Mouse (Mus musculus): ENCODE results near the gene Gm49325.

Gm49325 gene

GRCm38 (mm10) chr10:77605908-77606826 lies at the start of gene Gm49325, which contains the start of gene Sumo3:
Gene Gm49325, plus strand, starts transcription at chr10:77606197.
Gene Sumo3, plus strand, starts transcription at chr10:77606097.
- peak; percentile 98 to 99 for DNase-seq (ENCODE audit: inconsistent age in 2 of 2, low spot score in 1 of 2)

- DNase-seq (ENCODE audit: inconsistent age in 2 of 2, low spot score in 1 of 2) = no peak
These were observed 49.4 kb upstream of the Gm49325 start for GRCm38 (mm10) chr10:77556631-77557030.

- DNase-seq (ENCODE audit: inconsistent age in 2 of 2, low spot score in 1 of 2) = peak in 1 of 2 experiments; percentile 47
These were observed 48.4 kb upstream of the Gm49325 start for GRCm38 (mm10) chr10:77557641-77558040.

- DNase-seq (ENCODE audit: inconsistent age in 2 of 2, low spot score in 1 of 2) = no peak
These were observed 45.9 kb upstream of the Gm49325 start for GRCm38 (mm10) chr10:77560090-77560489.

- no peak for DNase-seq (ENCODE audit: inconsistent age in 2 of 2, low spot score in 1 of 2)
These were observed 45.2 kb upstream of the Gm49325 start for GRCm38 (mm10) chr10:77560830-77561229.

GRCm38 (mm10) chr10:77561508-77561907 lies 44.5 kb upstream of the Gm49325 start:
- no peak for DNase-seq (ENCODE audit: inconsistent age in 2 of 2, low spot score in 1 of 2)

GRCm38 (mm10) chr10:77565005-77565404 lies 41.0 kb upstream of the Gm49325 start:
- no peak for DNase-seq (ENCODE audit: inconsistent age in 2 of 2, low spot score in 1 of 2)

- peak; percentile 85 to 94 for DNase-seq (ENCODE audit: inconsistent age in 2 of 2, low spot score in 1 of 2)
These were observed 39.3 kb upstream of the Gm49325 start for GRCm38 (mm10) chr10:77566651-77567050.

GRCm38 (mm10) chr10:77569481-77569880 lies 36.5 kb upstream of the Gm49325 start:
- DNase-seq (ENCODE audit: inconsistent age in 2 of 2, low spot score in 1 of 2) = no peak

- no peak for DNase-seq (ENCODE audit: inconsistent age in 2 of 2, low spot score in 1 of 2)
These were observed 35.9 kb upstream of the Gm49325 start for GRCm38 (mm10) chr10:77569973-77570658.

- DNase-seq (ENCODE audit: inconsistent age in 2 of 2, low spot score in 1 of 2) = no peak
These were observed 33.8 kb upstream of the Gm49325 start for GRCm38 (mm10) chr10:77572225-77572624.

- DNase-seq (ENCODE audit: inconsistent age in 2 of 2, low spot score in 1 of 2) = no peak
These were observed 32.8 kb upstream of the Gm49325 start for GRCm38 (mm10) chr10:77573162-77573561.

GRCm38 (mm10) chr10:77580027-77580920 lies 25.7 kb upstream of the Gm49325 start:
- DNase-seq (ENCODE audit: inconsistent age in 2 of 2, low spot score in 1 of 2) = no peak

GRCm38 (mm10) chr10:77581023-77581407 lies 25.0 kb upstream of the Gm49325 start:
- no peak for DNase-seq (ENCODE audit: inconsistent age in 2 of 2, low spot score in 1 of 2)

GRCm38 (mm10) chr10:77581408-77582284 lies 24.4 kb upstream of the Gm49325 start, which contains the start of gene Pttg1ip:
Gene Pttg1ip, plus strand, starts transcription at chr10:77581720.
- DNase-seq (ENCODE audit: inconsistent age in 2 of 2, low spot score in 1 of 2) = peak; percentile 98

- peak in 1 of 2 experiments; percentile 34 for DNase-seq (ENCODE audit: inconsistent age in 2 of 2, low spot score in 1 of 2)
These were observed 23.7 kb upstream of the Gm49325 start for GRCm38 (mm10) chr10:77582285-77582618.

- peak; percentile 50 to 72 for DNase-seq (ENCODE audit: inconsistent age in 2 of 2, low spot score in 1 of 2)
These were observed 22.1 kb upstream of the Gm49325 start for GRCm38 (mm10) chr10:77583795-77584422.

GRCm38 (mm10) chr10:77586637-77587036 lies 19.4 kb upstream of the Gm49325 start:
- DNase-seq (ENCODE audit: inconsistent age in 2 of 2, low spot score in 1 of 2) = no peak

GRCm38 (mm10) chr10:77587091-77587775 lies 18.8 kb upstream of the Gm49325 start:
- peak in 1 of 2 experiments; percentile 73 for DNase-seq (ENCODE audit: inconsistent age in 2 of 2, low spot score in 1 of 2)
